Mouse (Mus musculus) ES-E14 (cell line): ENCODE measurements around the gene Adamts1. TPM values are rescaled to one million over a fixed set of nuclear protein-coding genes. Genes with fewer than 3 reads are reported as not detected.

Source experiments
- DNase-seq: peaks from one replicate; pipeline ENCODE4 v3.0.0-alpha.2; 2013; ENCODE audit warnings: low read depth, low spot score
- H3K27ac ChIP-seq: 2 replicates; pipeline ENCODE4 v1.5.1; 2012; ENCODE audit warnings: low read depth, mild to moderate bottlenecking, low read length, moderate library complexity, mixed read lengths; ENCODE audit not compliant: poor library complexity, insufficient read depth, severe bottlenecking
- H3K36me3 ChIP-seq: 2 replicates; pipeline ENCODE4 v1.6.1; 2012; ENCODE audit warnings: mild to moderate bottlenecking, low read length, moderate library complexity, mixed read lengths; ENCODE audit not compliant: control insufficient read depth, poor library complexity, insufficient read depth, severe bottlenecking
- H3K4me1 ChIP-seq, 2 experiments: fragments of 150-350 bp in 1 of 2; sonication (generic) in 1 of 2; 2 replicates each; pipeline ENCODE4 v1.6.1; 2012; ENCODE audit warnings: low read length in 2 of 2, mild to moderate bottlenecking in 1 of 2, mixed read lengths in 1 of 2; ENCODE audit not compliant: control insufficient read depth in 2 of 2, insufficient read depth in 2 of 2, poor library complexity in 1 of 2
- H3K4me3 ChIP-seq, 2 experiments: fragments of 150-350 bp in 1 of 2; sonication (generic) in 1 of 2; 2 replicates each; pipeline ENCODE4 v1.5.1; 2012; ENCODE audit warnings: low read length in 2 of 2, low read depth in 1 of 2, mild to moderate bottlenecking in 1 of 2, mixed read lengths in 1 of 2; ENCODE audit not compliant: insufficient read depth in 1 of 2, poor library complexity in 1 of 2, severe bottlenecking in 1 of 2
- H3K9ac ChIP-seq: 2 replicates; pipeline ENCODE4 v1.6.1; 2012; ENCODE audit warnings: low read depth, mild to moderate bottlenecking, low read length, mixed read lengths; ENCODE audit not compliant: poor library complexity, insufficient read depth, severe bottlenecking
- H3K9me3 ChIP-seq: fragments of 150-350 bp; sonication (generic); 2 replicates; pipeline ENCODE4 v1.6.1; 2012; ENCODE audit warnings: low read depth, mild to moderate bottlenecking, low read length; ENCODE audit not compliant: control insufficient read depth, insufficient read depth
- CHD2 ChIP-seq: IDR thresholded peaks from 2 replicates; pipeline ENCODE4 v1.6.1; 2014; ENCODE audit warnings: mild to moderate bottlenecking, low read depth, low read length, inconsistent platforms
- HCFC1 ChIP-seq: IDR thresholded peaks from 2 replicates; pipeline ENCODE4 v1.6.1; 2012; ENCODE audit warnings: low read length, inconsistent platforms, borderline replicate concordance; ENCODE audit not compliant: insufficient read depth
- MAFK ChIP-seq: IDR thresholded peaks from 2 replicates; pipeline ENCODE4 v1.6.1; 2014; ENCODE audit warnings: mild to moderate bottlenecking, low read depth, low read length, inconsistent platforms; ENCODE audit not compliant: insufficient read depth
- ZC3H11A ChIP-seq: IDR thresholded peaks from 2 replicates; pipeline ENCODE4 v1.6.1; 2012; ENCODE audit warnings: low read depth, mild to moderate bottlenecking, inconsistent platforms, low read length, borderline replicate concordance
- ZNF384 ChIP-seq: IDR thresholded peaks from 2 replicates; pipeline ENCODE4 v1.6.1; 2012; ENCODE audit warnings: low read depth, low read length, inconsistent platforms
- in situ Hi-C, 2 experiments: fragments of 600-800 bp; cut with MboI; formaldehyde crosslinking; loops; one replicate each; pipeline ENCODE4 v1.15.1; 2025; ENCODE audit warnings: low sequenced_read_pairs in 2 of 2, inconsistent platforms in 1 of 2; ENCODE audit not compliant: unreplicated experiment in 2 of 2
- total RNA-seq: library from RNA; depleted of rRNA; stranded (reverse); fragments of 300-350 nt; gene quantifications from 2 replicates; pipeline ENCODE4 v1.2.3, GENCODE M21; 2012

Adamts1 gene
- total RNA-seq, 1 experiment, result 8.3 TPM

GRCm38 (mm10) chr16:85765697-85766096 is 37.2 kb downstream of the Adamts1 start:
- H3K36me3 ChIP-seq, result no peaks in the 10 kb centered on the region

GRCm38 (mm10) chr16:85765167-85765566 is 37.7 kb downstream of the Adamts1 start:
- Histone ChIP-seq H3K4me3 (no peak overlapping the region), H3K4me1 (no peaks in the 10 kb centered on the region), H3K27ac (no peak overlapping the region), H3K9ac (no peak overlapping the region), H3K9me3 (no peaks in the 10 kb centered on the region), H3K36me3 (no peaks in the 10 kb centered on the region)
- in situ Hi-C loops, result no loop called here
- TF ChIP-seq HCFC1 (no peak), ZC3H11A (no peak), MAFK (no peak), ZNF384 (no peak), CHD2 (no peak)
- DNase-seq, result no peak

More at GRCm38 (mm10) chr16:85765697-85766096, 37.2 kb downstream of the Adamts1 start:
- no peak for TF ChIP-seq ZNF384
- TF ChIP-seq ZC3H11A, result no peak
- TF ChIP-seq HCFC1, result no peak
- no peak for TF ChIP-seq MAFK
- no peak for TF ChIP-seq CHD2
- Histone ChIP-seq H3K4me3 (no peak overlapping the region), H3K9me3 (no peaks in the 10 kb centered on the region), H3K4me1 (no peaks in the 10 kb centered on the region), H3K27ac (no peak overlapping the region), H3K9ac (no peak overlapping the region)
- DNase-seq, result no peak
- in situ Hi-C loops, result no loop called here

DNA sequence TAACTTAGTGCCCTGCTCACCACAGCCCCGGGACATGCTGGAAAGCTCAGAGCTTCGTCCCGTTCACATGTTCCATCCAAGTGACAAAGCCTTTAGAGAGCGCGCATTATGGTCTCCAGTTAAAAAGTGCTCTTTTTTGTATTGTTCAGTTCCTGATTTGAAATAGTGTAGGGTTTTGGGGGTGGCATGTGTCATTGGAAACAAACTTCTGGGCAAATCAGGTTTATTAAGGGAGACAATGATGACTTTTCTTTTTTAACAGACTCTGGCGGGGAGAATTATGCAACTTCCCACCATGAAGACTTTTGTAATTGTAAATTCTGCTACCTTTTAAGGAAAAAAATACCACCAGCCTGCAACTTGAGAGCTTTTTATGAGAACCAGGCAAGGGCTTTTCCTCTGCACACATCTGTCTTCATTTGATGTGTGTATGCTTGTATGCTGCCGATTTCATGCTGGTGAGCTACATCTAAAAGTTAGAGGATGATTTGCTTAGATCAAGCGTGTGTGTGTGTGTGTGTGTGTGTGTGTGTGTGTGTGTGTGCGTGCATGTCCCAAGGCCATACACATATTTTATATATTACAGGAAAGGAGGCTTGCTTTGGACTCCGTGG is 40.8 kb downstream of the Adamts1 start:
- no peaks in the 10 kb centered on the region for H3K36me3 ChIP-seq
- DNase-seq, result no peak
- H3K9me3 ChIP-seq, result no peaks in the 10 kb centered on the region
- H3K4me3 ChIP-seq, result no peak overlapping the region
- H3K4me1 ChIP-seq, result no peaks in the 10 kb centered on the region
- H3K9ac ChIP-seq, result no peak overlapping the region
- no peak overlapping the region for H3K27ac ChIP-seq
- in situ Hi-C loops, result no loop called here
- no peak for TF ChIP-seq MAFK
- TF ChIP-seq CHD2, result no peak
- no peak for TF ChIP-seq ZNF384
- no peak for TF ChIP-seq ZC3H11A
- TF ChIP-seq HCFC1, result no peak

GRCm38 (mm10) chr16:85760961-85761580 is 41.8 kb downstream of the Adamts1 start:
- Histone ChIP-seq H3K36me3 (no peaks in the 10 kb centered on the region), H3K4me3 (no peak overlapping the region), H3K27ac (no peak overlapping the region), H3K9me3 (no peaks in the 10 kb centered on the region), H3K4me1 (no peaks in the 10 kb centered on the region), H3K9ac (no peak overlapping the region)
- no peak for DNase-seq
- in situ Hi-C loops, result no loop called here
- TF ChIP-seq HCFC1 (no peak), CHD2 (no peak), ZC3H11A (no peak), ZNF384 (no peak), MAFK (no peak)
